Mouse (Mus musculus) bone marrow macrophage, adult 2 months (primary cell): ENCODE measurements around the gene Nmu. TPM values are rescaled to one million over a fixed set of nuclear protein-coding genes. Genes with fewer than 3 reads are reported as not detected.

Source experiments
- H3K27ac ChIP-seq: 2 replicates; pipeline ENCODE4 v1.5.1; 2012; ENCODE audit warnings: low read depth, low read length; ENCODE audit not compliant: insufficient read depth
- H3K4me1 ChIP-seq: 2 replicates; pipeline ENCODE4 v1.6.1; 2012; ENCODE audit warnings: low read length; ENCODE audit not compliant: control insufficient read depth, insufficient read depth
- H3K4me3 ChIP-seq: 2 replicates; pipeline ENCODE4 v1.5.1; 2012; ENCODE audit warnings: mild to moderate bottlenecking, low read length, moderate library complexity; ENCODE audit not compliant: insufficient read depth
- CTCF ChIP-seq: IDR thresholded peaks from 2 replicates; pipeline ENCODE4 v1.5.1; 2012; ENCODE audit warnings: low read depth, mild to moderate bottlenecking, low read length, moderate library complexity
- POLR2A ChIP-seq: IDR thresholded peaks from 2 replicates; pipeline ENCODE4 v1.6.1; 2012; ENCODE audit warnings: mild to moderate bottlenecking, low read depth, low read length, borderline replicate concordance
- polyA plus RNA-seq: library from polyadenylated mRNA; stranded (reverse); fragments of >200 nt; gene quantifications from 2 replicates; pipeline ENCODE4 v1.2.4, GENCODE M21; 2012; ENCODE audit not compliant: missing spikeins, insufficient read depth, insufficient read length

Gene Nmu
- polyA plus RNA-seq, 1 experiment: not detected

DNA sequence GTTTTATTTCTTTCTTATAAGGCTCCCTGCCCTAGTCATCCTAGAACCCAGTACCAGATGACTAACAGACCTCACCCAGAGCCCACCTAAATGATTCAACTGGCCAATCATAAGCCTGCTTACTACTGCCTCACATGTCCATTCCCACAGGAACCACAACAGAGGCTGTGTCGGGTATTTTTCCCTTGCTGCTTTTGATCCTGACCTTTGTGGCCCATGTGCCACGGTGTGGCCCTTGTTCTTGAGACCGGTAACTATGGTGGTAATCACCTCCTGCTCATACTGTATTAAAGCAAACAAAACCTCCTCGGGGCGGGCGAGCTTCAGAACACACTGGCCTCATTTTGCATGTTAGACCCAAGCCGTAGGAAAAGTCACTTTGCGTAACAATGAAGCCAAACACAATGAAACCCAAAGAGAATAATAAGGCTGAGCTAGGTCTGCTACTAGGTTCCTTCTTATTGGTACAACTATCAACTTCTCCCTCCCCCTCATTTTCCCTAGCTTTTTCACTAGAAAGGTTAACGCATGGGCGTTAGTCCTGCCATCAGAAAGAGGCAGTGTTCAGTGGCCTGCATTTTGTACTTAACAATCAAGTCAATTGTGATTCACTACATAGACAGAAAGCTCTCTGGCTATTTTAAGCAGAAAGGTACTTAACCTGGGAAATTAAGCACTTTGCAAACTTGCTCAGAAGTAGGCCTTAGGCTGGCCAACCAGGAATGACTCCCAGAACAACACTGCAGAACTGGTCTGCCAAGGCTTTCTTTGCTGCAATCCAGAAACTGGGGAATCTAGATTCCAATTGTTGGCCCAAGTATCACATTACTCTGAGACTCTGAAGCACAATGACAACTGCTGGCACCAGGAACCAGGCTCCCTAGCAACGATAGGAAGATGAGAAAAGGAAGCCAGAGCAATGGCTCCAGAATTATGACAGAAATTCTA, 42.1 kb downstream of the Nmu start:
- Histone ChIP-seq H3K27ac (no peak overlapping the region), H3K4me3 (no peak overlapping the region), H3K4me1 (no peaks in the 10 kb centered on the region)
- TF ChIP-seq CTCF: no peak

DNA sequence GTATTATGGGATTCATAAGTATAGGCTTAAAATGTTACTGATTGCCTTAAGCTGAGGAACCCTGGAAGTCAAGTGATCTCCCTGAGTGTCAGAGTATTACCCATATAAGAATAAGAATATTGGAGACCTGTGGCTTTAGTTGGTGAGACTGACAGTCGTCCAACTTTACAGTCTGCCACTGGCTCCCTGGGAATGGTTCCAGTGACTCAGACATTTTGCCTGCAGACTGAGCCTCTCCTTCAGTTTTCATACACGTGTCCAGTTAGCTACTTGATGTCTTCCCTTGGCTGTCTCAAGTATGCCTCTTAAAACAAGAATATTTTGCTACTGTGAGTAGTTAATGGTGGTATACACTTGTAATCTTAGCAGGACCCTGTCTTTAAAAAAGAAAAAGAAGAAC, 55.4 kb downstream of the Nmu start:
- TF ChIP-seq POLR2A: no peak
- TF ChIP-seq CTCF: no peak
- Histone ChIP-seq H3K4me1 (no peaks in the 10 kb centered on the region), H3K27ac (no peak overlapping the region), H3K4me3 (no peak overlapping the region)

- Histone ChIP-seq H3K27ac (no peak overlapping the region), H3K4me1 (0 out of 2 replicates have a peak, but pooled peaks cover 2% of the 10 kb centered on the region), H3K4me3 (no peak overlapping the region)
- TF ChIP-seq POLR2A (no peak), CTCF (no peak)
Observed at GRCm38 (mm10) chr5:76306261-76306660, 57.3 kb downstream of the Nmu start.

- Histone ChIP-seq H3K4me1 (0 out of 2 replicates have a peak, but pooled peaks cover 2% of the 10 kb centered on the region), H3K27ac (no peak overlapping the region), H3K4me3 (no peak overlapping the region)
- TF ChIP-seq POLR2A: no peak
- no peak for TF ChIP-seq CTCF
Observed at GRCm38 (mm10) chr5:76305616-76306015, 58.0 kb downstream of the Nmu start.

GRCm38 (mm10) chr5:76304452-76305341, 58.9 kb downstream of the Nmu start, which contains the start of gene Clock:
Clock (minus strand) TSS chr5:76304792.
- Histone ChIP-seq H3K27ac (peak within 1 kb of the TSS; percentile 83), H3K4me3 (peak within 1 kb of the TSS; percentile 74), H3K4me1 (0 out of 2 replicates have a peak, but pooled peaks cover 2% of the 10 kb centered on the region)
- TF ChIP-seq CTCF (no peak; the same call in 1 of the 2 replicates), POLR2A (no peak)

GRCm38 (mm10) chr5:76303745-76304451, 59.7 kb downstream of the Nmu start:
- Histone ChIP-seq H3K4me3 (peak overlapping the region; percentile 74), H3K4me1 (0 out of 2 replicates have a peak, but pooled peaks cover 2% of the 10 kb centered on the region), H3K27ac (peak overlapping the region; percentile 83)
- TF ChIP-seq CTCF: no peak
- peak; percentile 37; the same call in 1 of the 2 replicates for TF ChIP-seq POLR2A

- H3K27ac ChIP-seq: peak overlapping the region; percentile 83
Observed at GRCm38 (mm10) chr5:76303379-76303744, 60.2 kb downstream of the Nmu start.

GRCm38 (mm10) chr5:76302009-76302408, 61.6 kb downstream of the Nmu start:
- Histone ChIP-seq H3K4me3 (no peak overlapping the region), H3K4me1 (0 out of 2 replicates have a peak, but pooled peaks cover 2% of the 10 kb centered on the region), H3K27ac (no peak overlapping the region)
- TF ChIP-seq POLR2A (no peak), CTCF (no peak)

More at GRCm38 (mm10) chr5:76303379-76303744, 60.2 kb downstream of the Nmu start:
- H3K4me1 ChIP-seq: 0 out of 2 replicates have a peak, but pooled peaks cover 2% of the 10 kb centered on the region
- TF ChIP-seq CTCF: no peak
- TF ChIP-seq POLR2A: no peak
- peak overlapping the region; percentile 74 for H3K4me3 ChIP-seq

GRCm38 (mm10) chr5:76289234-76289691, 74.3 kb downstream of the Nmu start:
- no peak overlapping the region for H3K4me3 ChIP-seq
- H3K4me1 ChIP-seq: peaks cover 4% of the 10 kb centered on the region; the same call in 1 of the 2 replicates
- no peak for TF ChIP-seq CTCF
- no peak for TF ChIP-seq POLR2A
- H3K27ac ChIP-seq: no peak overlapping the region
